Mouse (Mus musculus) urinary bladder, postnatal 36 days (tissue): ENCODE data around the gene Cpeb3.
"Not testable (repeated sequence)": the region's sequence is repeated elsewhere in the genome, so short reads cannot be mapped to it uniquely, and the experiment has no call there.

ENCODE experiments used
- DNase-seq, 2 experiments: peaks; one replicate each; pipeline ENCODE4 v3.0.0; 2022; ENCODE audit warnings: low spot score in 2 of 2, mixed read lengths in 1 of 2

Cpeb3 gene

GRCm38 (mm10) chr19:37090146-37091061 lies 118.0 kb downstream of the Cpeb3 start:
- DNase-seq: no peak

- DNase-seq: no peak
Observed at GRCm38 (mm10) chr19:37088043-37088748, 120.2 kb downstream of the Cpeb3 start.

- DNase-seq: no peak
Observed at GRCm38 (mm10) chr19:37084546-37084945, 123.9 kb downstream of the Cpeb3 start.

GRCm38 (mm10) chr19:37081467-37081866 lies 126.9 kb downstream of the Cpeb3 start:
- DNase-seq: no peak

- no peak for DNase-seq
Observed at GRCm38 (mm10) chr19:37079151-37079550, 129.2 kb downstream of the Cpeb3 start.

GRCm38 (mm10) chr19:37078571-37078970 lies 129.8 kb downstream of the Cpeb3 start:
- peak in 1 of 2 experiments; percentile 13 for DNase-seq

GRCm38 (mm10) chr19:37078064-37078463 lies 130.3 kb downstream of the Cpeb3 start:
- peak in 1 of 2 experiments; percentile 45 for DNase-seq

GRCm38 (mm10) chr19:37077258-37077657 lies 131.1 kb downstream of the Cpeb3 start:
- DNase-seq: not testable (repeated sequence)

- no peak for DNase-seq
Observed at GRCm38 (mm10) chr19:37076646-37077045, 131.8 kb downstream of the Cpeb3 start.

- no peak for DNase-seq
Observed at GRCm38 (mm10) chr19:37076116-37076515, 132.3 kb downstream of the Cpeb3 start.

- no peak for DNase-seq
Observed at GRCm38 (mm10) chr19:37075690-37076089, 132.7 kb downstream of the Cpeb3 start.

GRCm38 (mm10) chr19:37074726-37075125 lies 133.7 kb downstream of the Cpeb3 start:
- no peak for DNase-seq

- DNase-seq: no peak
Observed at GRCm38 (mm10) chr19:37074276-37074675, 134.1 kb downstream of the Cpeb3 start.

- DNase-seq: no peak
Observed at GRCm38 (mm10) chr19:37072871-37073629, 135.4 kb downstream of the Cpeb3 start.

- no peak for DNase-seq
Observed at GRCm38 (mm10) chr19:37069243-37069642, 139.2 kb downstream of the Cpeb3 start.

GRCm38 (mm10) chr19:37060078-37060477 lies 148.3 kb downstream of the Cpeb3 start:
- DNase-seq: no peak

- DNase-seq: no peak
Observed at GRCm38 (mm10) chr19:37059623-37060022, 148.8 kb downstream of the Cpeb3 start.

GRCm38 (mm10) chr19:37057161-37057905 lies 151.1 kb downstream of the Cpeb3 start:
- no peak for DNase-seq

GRCm38 (mm10) chr19:37055976-37056556 lies 152.3 kb downstream of the Cpeb3 start:
- no peak for DNase-seq

GRCm38 (mm10) chr19:37050643-37051345 lies 157.6 kb downstream of the Cpeb3 start:
- peak; percentile 22 to 53 for DNase-seq
